In the genomic region with DNA sequence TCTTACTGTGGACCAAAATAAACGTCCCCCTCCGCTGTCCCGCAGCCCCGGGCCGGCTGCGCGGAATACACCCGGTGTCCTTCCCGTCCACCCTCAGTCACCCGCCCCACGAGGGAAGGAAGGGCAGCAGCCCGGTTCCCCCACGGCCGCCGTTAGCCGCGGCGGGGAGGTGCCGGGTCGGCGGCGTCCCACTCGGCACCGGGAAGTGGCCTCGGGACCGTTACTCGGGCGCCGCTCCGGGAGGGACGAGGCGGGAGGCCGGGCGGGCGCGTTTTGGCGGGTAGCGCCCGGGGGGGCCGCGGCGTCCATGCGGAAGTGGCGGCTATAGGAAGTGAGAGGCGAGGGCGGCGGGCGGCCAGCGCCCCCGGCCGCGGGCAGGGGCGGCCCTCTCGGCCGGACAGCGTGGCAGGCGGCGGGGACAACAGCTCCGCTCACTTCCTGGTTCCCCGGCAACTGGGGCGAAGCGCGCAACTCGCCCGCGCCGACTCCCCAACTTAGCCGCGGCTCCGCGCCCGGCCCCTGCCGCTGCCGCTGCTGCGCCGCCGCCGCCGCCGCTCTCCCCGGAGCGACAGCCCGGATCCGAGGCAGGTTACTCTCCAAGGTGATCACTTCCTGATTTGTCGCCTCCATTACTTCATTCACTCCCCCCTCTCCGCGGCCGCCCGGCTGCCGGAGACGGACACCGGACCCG, we compare ENCODE assay signal across 8 mouse cellular contexts. TPM values are rescaled to one million over a fixed set of nuclear protein-coding genes. Genes with fewer than 3 reads are reported as not detected.
DNase-seq lines count a peak whose midpoint lies in the region; ATAC-seq lines count a peak whose summit lies in the region.

No protein-coding gene starts in this region.

- under 1% methylated on average over 69 of the region's 93 CpGs for WGBS in heart, embryonic 13.5 days
- 0% methylated on average over 51 of the region's 93 CpGs for WGBS in forebrain, embryonic 11.5 days
- WGBS in hindbrain, embryonic 14.5 days, result under 1% methylated on average over 82 of the region's 93 CpGs
- WGBS in limb, embryonic 13.5 days, result under 1% methylated on average over 85 of the region's 93 CpGs
- WGBS in midbrain, embryonic 12.5 days, result under 1% methylated on average over 69 of the region's 93 CpGs
- WGBS in stomach, embryonic 14.5 days, result 1% methylated on average over 67 of the region's 93 CpGs

- peak overlapping the region; percentile 99 for H3K9ac ChIP-seq in heart, embryonic 13.5 days
- peak overlapping the region; percentile 89 for H3K9ac ChIP-seq in forebrain, embryonic 11.5 days (ENCODE audit: low read length)
- H3K9ac ChIP-seq in hindbrain, embryonic 14.5 days, result peak overlapping the region; percentile 82
- H3K9ac ChIP-seq in limb, embryonic 13.5 days, result peak overlapping the region; percentile 95
- H3K9ac ChIP-seq in midbrain, embryonic 12.5 days (replicated peaks), result peak overlapping the region; percentile 86
- peak overlapping the region; percentile 95 for H3K9ac ChIP-seq in stomach, embryonic 14.5 days (replicated peaks; ENCODE audit: low read depth, low read length)

- H3K9me3 ChIP-seq in heart, embryonic 13.5 days, result no peaks in the 10 kb centered on the region
- no peaks in the 10 kb centered on the region for H3K9me3 ChIP-seq in forebrain, embryonic 11.5 days (ENCODE audit: control insufficient read depth, low read length)
- H3K9me3 ChIP-seq in hindbrain, embryonic 14.5 days (ENCODE audit: control insufficient read depth, low read length), result no peaks in the 10 kb centered on the region
- H3K9me3 ChIP-seq in limb, embryonic 13.5 days, result no peaks in the 10 kb centered on the region
- H3K9me3 ChIP-seq in midbrain, embryonic 12.5 days, result no peaks in the 10 kb centered on the region
- no peaks in the 10 kb centered on the region for H3K9me3 ChIP-seq in stomach, embryonic 14.5 days (ENCODE audit: control insufficient read depth, low read depth, low read length)

- peak; percentile 45; the same call in 1 of the 2 replicates for ATAC-seq in heart, embryonic 13.5 days (ENCODE audit: extremely low read depth, insufficient number of reproducible peaks, low FRiP score, low TSS enrichment)
- ATAC-seq in forebrain, embryonic 11.5 days (replicated peaks; ENCODE audit: low FRiP score), result peak; percentile 66
- peak; percentile 14 for ATAC-seq in hindbrain, embryonic 14.5 days (ENCODE audit: low FRiP score)
- ATAC-seq in limb, embryonic 13.5 days (ENCODE audit: low FRiP score, low read depth), result peak; percentile 22; the same call in 1 of the 2 replicates
- ATAC-seq in midbrain, embryonic 12.5 days (ENCODE audit: low FRiP score, low read depth), result peak; percentile 55
- ATAC-seq in stomach, embryonic 14.5 days (ENCODE audit: insufficient number of reproducible peaks, insufficient read depth, low FRiP score, low read depth), result peak; percentile 42

- peak overlapping the region; percentile 99 for H3K4me3 ChIP-seq in heart, embryonic 13.5 days
- H3K4me3 ChIP-seq in forebrain, embryonic 11.5 days (ENCODE audit: low read depth, low read length), result peak overlapping the region; percentile 96
- peak overlapping the region; percentile 82 for H3K4me3 ChIP-seq in hindbrain, embryonic 14.5 days (replicated peaks; ENCODE audit: low read length)
- H3K4me3 ChIP-seq in limb, embryonic 13.5 days, result peak overlapping the region; percentile 98
- peak overlapping the region; percentile 96 for H3K4me3 ChIP-seq in midbrain, embryonic 12.5 days
- peak overlapping the region; percentile 82 for H3K4me3 ChIP-seq in stomach, embryonic 14.5 days (ENCODE audit: low read depth, low read length)

- no peak for DNase-seq in heart, adult 8-10 months (ENCODE audit: low spot score)
- peak; percentile 62 to 67 for DNase-seq in adrenal gland, adult 18-20 months (ENCODE audit: low spot score in 2 of 2)
- DNase-seq in forebrain, embryonic 11.5 days (ENCODE audit: low spot score), result peak; percentile 78
- DNase-seq in hindbrain, embryonic 14.5 days (ENCODE audit: low spot score), result peak; percentile 39

- H3K4me2 ChIP-seq in heart, embryonic 13.5 days, result peak overlapping the region; percentile 87
- peak overlapping the region; percentile 77 for H3K4me2 ChIP-seq in forebrain, embryonic 11.5 days (ENCODE audit: low read depth, low read length, severe bottlenecking)
- H3K4me2 ChIP-seq in hindbrain, embryonic 14.5 days (replicated peaks), result peak overlapping the region; percentile 79
- peak overlapping the region; percentile 75 for H3K4me2 ChIP-seq in limb, embryonic 13.5 days (replicated peaks)
- H3K4me2 ChIP-seq in midbrain, embryonic 12.5 days (replicated peaks), result peak overlapping the region; percentile 75
- peak overlapping the region; percentile 77 for H3K4me2 ChIP-seq in stomach, embryonic 14.5 days (replicated peaks; ENCODE audit: low read depth, low read length)

- peak overlapping the region; percentile 100 for H3K27ac ChIP-seq in heart, embryonic 13.5 days (replicated peaks)
- peak overlapping the region; percentile 88 for H3K27ac ChIP-seq in forebrain, embryonic 11.5 days (ENCODE audit: low read depth, low read length)
- peak overlapping the region; percentile 93 for H3K27ac ChIP-seq in hindbrain, embryonic 14.5 days
- H3K27ac ChIP-seq in limb, embryonic 13.5 days, result peak overlapping the region; percentile 99
- H3K27ac ChIP-seq in midbrain, embryonic 12.5 days (replicated peaks), result peak overlapping the region; percentile 95
- H3K27ac ChIP-seq in stomach, embryonic 14.5 days (ENCODE audit: low read length), result peak overlapping the region; percentile 100

- no peaks in the 10 kb centered on the region for H3K27me3 ChIP-seq in heart, embryonic 13.5 days (replicated peaks)
- H3K27me3 ChIP-seq in forebrain, embryonic 11.5 days (ENCODE audit: control insufficient read depth, insufficient read depth, low read length), result no peaks in the 10 kb centered on the region
- H3K27me3 ChIP-seq in hindbrain, embryonic 14.5 days (ENCODE audit: control insufficient read depth, insufficient read depth, low read length), result no peaks in the 10 kb centered on the region
- no peaks in the 10 kb centered on the region for H3K27me3 ChIP-seq in limb, embryonic 13.5 days
- H3K27me3 ChIP-seq in midbrain, embryonic 12.5 days, result no peaks in the 10 kb centered on the region
- no peaks in the 10 kb centered on the region for H3K27me3 ChIP-seq in stomach, embryonic 14.5 days (ENCODE audit: control insufficient read depth, insufficient read depth, low read length)

- no peaks in the 10 kb centered on the region for H3K36me3 ChIP-seq in heart, embryonic 13.5 days
- H3K36me3 ChIP-seq in forebrain, embryonic 11.5 days (ENCODE audit: control insufficient read depth, insufficient read depth, low read length), result no peaks in the 10 kb centered on the region
- H3K36me3 ChIP-seq in hindbrain, embryonic 14.5 days (replicated peaks; ENCODE audit: control insufficient read depth, insufficient read depth), result no peaks in the 10 kb centered on the region
- peaks cover 3% of the 10 kb centered on the region; the same call in 1 of the 2 replicates for H3K36me3 ChIP-seq in limb, embryonic 13.5 days
- H3K36me3 ChIP-seq in midbrain, embryonic 12.5 days, result no peaks in the 10 kb centered on the region
- no peaks in the 10 kb centered on the region for H3K36me3 ChIP-seq in stomach, embryonic 14.5 days (ENCODE audit: control insufficient read depth, insufficient read depth, low read length)

- peaks cover 24% of the 10 kb centered on the region for H3K4me1 ChIP-seq in heart, embryonic 13.5 days
- H3K4me1 ChIP-seq in forebrain, embryonic 11.5 days (replicated peaks; ENCODE audit: control insufficient read depth, insufficient read depth, low read length), result no peaks in the 10 kb centered on the region
- H3K4me1 ChIP-seq in hindbrain, embryonic 14.5 days (replicated peaks; ENCODE audit: control insufficient read depth, insufficient read depth, low read length), result peaks cover 15% of the 10 kb centered on the region
- peaks cover 8% of the 10 kb centered on the region for H3K4me1 ChIP-seq in limb, embryonic 13.5 days
- H3K4me1 ChIP-seq in midbrain, embryonic 12.5 days, result peaks cover 11% of the 10 kb centered on the region
- H3K4me1 ChIP-seq in stomach, embryonic 14.5 days (ENCODE audit: control insufficient read depth, insufficient read depth, low read length), result peaks cover 7% of the 10 kb centered on the region; the same call in 1 of the 2 replicates

RNA-seq across cellular contexts. Expression of a gene that starts 52.3 kb away (rescaled TPM):
- polyA plus RNA-seq in heart, embryonic 13.5 days (2015; fragmentation: Nextera tagmentation; extraction: Ambion mirVana), result 8.5 and 8.6 TPM in 2 replicates
- 10 to 100 TPM; 32.2 to 45.2 (median 41.6) TPM for total RNA-seq in heart, adult 8-10 months (2022)
- total RNA-seq in adrenal gland, adult 18-20 months (2021), result 10 to 100 TPM; 34.1 to 55.2 TPM
- polyA plus RNA-seq in forebrain, embryonic 11.5 days (2014; fragmentation: Nextera tagmentation; extraction: Ambion mirVana), result 14.7 and 15.2 TPM in 2 replicates
- 38.3 and 39.4 TPM in 2 replicates for polyA plus RNA-seq in hindbrain, embryonic 14.5 days (2014; fragmentation: Nextera tagmentation; extraction: Ambion mirVana)
- 10.0 and 10.4 TPM in 2 replicates for polyA plus RNA-seq in limb, embryonic 13.5 days (2015; fragmentation: Nextera tagmentation; extraction: Ambion mirVana)
- 15.4 and 16.0 TPM in 2 replicates for polyA plus RNA-seq in midbrain, embryonic 12.5 days (2016; fragmentation: Nextera tagmentation; extraction: Ambion mirVana)
- polyA plus RNA-seq in stomach, embryonic 14.5 days (2014; fragmentation: Nextera tagmentation; extraction: Ambion mirVana), result 8.3 and 11.6 TPM in 2 replicates

Comparison
In these comparisons a context has a peak if more than half of its experiments do, and no peak if none do; other contexts are left out.
1. ATAC-seq: peak in every context shown above with its lines; median percentile 66 in forebrain, embryonic 11.5 days; 55 in midbrain, embryonic 12.5 days; 45 in heart, embryonic 13.5 days; 42 in stomach, embryonic 14.5 days; 22 in limb, embryonic 13.5 days; 14 in hindbrain, embryonic 14.5 days.